ENCODE assay signal across 19 mouse cellular contexts in the genomic region with DNA sequence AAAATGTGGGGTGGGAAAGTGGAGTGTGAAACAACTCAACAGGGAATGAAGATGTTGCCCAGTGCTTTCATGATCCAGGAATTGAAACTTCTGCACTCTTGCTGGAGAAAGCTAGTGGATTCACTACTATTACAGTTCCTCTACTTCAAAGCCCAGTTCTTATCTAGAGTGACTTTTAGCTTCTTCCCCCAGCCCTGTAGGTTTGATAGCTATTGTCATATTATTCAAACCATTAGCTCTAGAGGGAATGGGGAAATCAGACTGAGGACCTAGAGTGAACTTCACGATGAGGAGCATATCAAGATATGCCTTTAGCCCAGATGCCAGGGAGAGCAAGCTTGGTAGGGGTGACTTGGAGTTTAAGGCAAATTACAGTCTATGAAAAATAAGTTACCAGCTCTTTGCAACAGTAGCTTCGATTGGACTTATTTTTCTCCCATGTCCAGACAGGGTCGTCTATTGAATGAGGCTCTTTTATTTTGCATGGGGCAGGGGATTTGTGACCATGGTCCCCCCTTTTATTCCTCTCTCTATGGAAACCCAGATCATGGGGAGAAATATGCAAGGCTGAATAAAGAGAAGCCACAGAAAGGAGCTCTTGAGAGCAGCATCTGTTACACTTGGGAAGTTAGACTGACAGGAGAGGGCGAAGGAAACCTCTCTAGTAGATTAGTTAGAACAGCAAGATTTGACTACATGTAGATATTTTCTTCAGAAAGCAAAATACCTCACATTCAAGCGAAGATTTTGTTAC. TPM values are rescaled to one million over a fixed set of nuclear protein-coding genes. Genes with fewer than 3 reads are reported as not detected.
DNase-seq lines count a peak whose midpoint lies in the region; ATAC-seq lines count a peak whose summit lies in the region.
"Had no signal": no experiment of that assay in that cellular context is flagged by ENCODE, and none has a peak within 500 bp of the region (broad histone marks: within the 10 kb centered on the region; RNA-seq: fewer than 3 reads in every experiment).

No protein-coding gene starts in this region.

- peak overlapping the region; percentile 68; the same call in 1 of the 2 replicates for H3K27ac ChIP-seq in forebrain, embryonic 14.5 days (ENCODE audit: low read depth, low read length)
- peak overlapping the region; percentile 4 for H3K27ac ChIP-seq in hindbrain, embryonic 16.5 days (ENCODE audit: low read depth, low read length)
- peak overlapping the region; percentile 26; the same call in 1 of the 2 replicates for H3K27ac ChIP-seq in neural tube, embryonic 12.5 days
- H3K27ac ChIP-seq: limb, embryonic 10.5 days; liver, embryonic 14.5 days; stomach, embryonic 15.5 days had no signal

- H3K4me2 ChIP-seq in forebrain, embryonic 14.5 days (ENCODE audit: low read length), result peak overlapping the region; percentile 52
- peak overlapping the region; percentile 28; the same call in 1 of the 2 replicates for H3K4me2 ChIP-seq in hindbrain, embryonic 16.5 days (ENCODE audit: low read length)
- H3K4me2 ChIP-seq in neural tube, embryonic 12.5 days (replicated peaks), result peak overlapping the region; percentile 38
- H3K4me2 ChIP-seq: stomach, embryonic 15.5 days had no signal

- H3K4me1 ChIP-seq in forebrain, embryonic 14.5 days (ENCODE audit: control insufficient read depth, insufficient read depth, low read length), result no peaks in the 10 kb centered on the region
- no peaks in the 10 kb centered on the region for H3K4me1 ChIP-seq in hindbrain, embryonic 16.5 days (ENCODE audit: control insufficient read depth, insufficient read depth, low read depth, low read length)
- no peaks in the 10 kb centered on the region for H3K4me1 ChIP-seq in neural tube, embryonic 12.5 days
- H3K4me1 ChIP-seq: limb, embryonic 10.5 days; stomach, embryonic 15.5 days had no signal

- H3K4me3 ChIP-seq in forebrain, embryonic 14.5 days (ENCODE audit: low read depth, low read length), result peak overlapping the region; percentile 23
- H3K4me3 ChIP-seq in hindbrain, embryonic 16.5 days (ENCODE audit: low read length), result 0 out of 2 replicates have a peak overlapping the region, but pooled peaks have one; percentile 9
- 0 out of 2 replicates have a peak overlapping the region, but pooled peaks have one; percentile 2 for H3K4me3 ChIP-seq in neural tube, embryonic 12.5 days
- H3K4me3 ChIP-seq: limb, embryonic 10.5 days; stomach, embryonic 15.5 days had no signal

- intact Hi-C loops in left cerebral cortex, postnatal 25 days (cut with DNase I), result loop anchor here (10.0 kb wide), 1 partner anchor 1076 kb away; no protein-coding TSS in a partner anchor

- no peak overlapping the region for H3K9ac ChIP-seq in forebrain, embryonic 14.5 days (ENCODE audit: low read length)
- H3K9ac ChIP-seq in hindbrain, embryonic 16.5 days (ENCODE audit: low read depth, low read length), result no peak overlapping the region
- H3K9ac ChIP-seq in neural tube, embryonic 12.5 days, result no peak overlapping the region
- H3K9ac ChIP-seq: liver, embryonic 14.5 days; stomach, embryonic 15.5 days had no signal

- H3K9me3 ChIP-seq in forebrain, embryonic 14.5 days (replicated peaks; ENCODE audit: control insufficient read depth, low read length), result no peaks in the 10 kb centered on the region
- no peaks in the 10 kb centered on the region for H3K9me3 ChIP-seq in hindbrain, embryonic 16.5 days (ENCODE audit: control insufficient read depth, low read length)
- no peaks in the 10 kb centered on the region for H3K9me3 ChIP-seq in neural tube, embryonic 12.5 days
- H3K9me3 ChIP-seq: limb, embryonic 10.5 days; stomach, embryonic 15.5 days had no signal

- 25% methylated on average over 5 of the region's 5 CpGs for WGBS in forebrain, embryonic 14.5 days
- 28% methylated on average over 5 of the region's 5 CpGs for WGBS in hindbrain, embryonic 16.5 days
- WGBS in neural tube, embryonic 12.5 days, result 35% methylated on average over 5 of the region's 5 CpGs

- ATAC-seq in forebrain, embryonic 14.5 days, result no peak
- ATAC-seq in hindbrain, embryonic 16.5 days, result peak; percentile 35; the same call in 1 of the 2 replicates
- ATAC-seq in neural tube, embryonic 12.5 days (ENCODE audit: low FRiP score, low read depth), result peak; percentile 11
- ATAC-seq: intestine, embryonic 16.5 days had no signal

- H3K36me3 ChIP-seq in forebrain, embryonic 14.5 days (ENCODE audit: control insufficient read depth, insufficient read depth, low read length), result no peaks in the 10 kb centered on the region
- H3K36me3 ChIP-seq in hindbrain, embryonic 16.5 days (ENCODE audit: control insufficient read depth, insufficient read depth, low read length), result no peaks in the 10 kb centered on the region
- H3K36me3 ChIP-seq in neural tube, embryonic 12.5 days, result no peaks in the 10 kb centered on the region
- H3K36me3 ChIP-seq: limb, embryonic 10.5 days; stomach, embryonic 15.5 days had no signal

- H3K27me3 ChIP-seq in forebrain, embryonic 14.5 days (replicated peaks; ENCODE audit: control insufficient read depth, insufficient read depth, low read length), result no peaks in the 10 kb centered on the region
- no peaks in the 10 kb centered on the region for H3K27me3 ChIP-seq in hindbrain, embryonic 16.5 days (replicated peaks; ENCODE audit: control insufficient read depth, insufficient read depth, low read length)
- no peaks in the 10 kb centered on the region for H3K27me3 ChIP-seq in neural tube, embryonic 12.5 days (replicated peaks)

- DNase-seq in embryo, embryonic 10 days (ENCODE audit: low spot score), result peak; percentile 20
- peak; percentile 59 for DNase-seq in forebrain, embryonic 14.5 days (ENCODE audit: low spot score)
- DNase-seq in left cerebral cortex, postnatal 25 days (ENCODE audit: low spot score in 2 of 2), result no peak
- no peak for DNase-seq in cerebellum, adult 9-10 months
- DNase-seq in ovary, postnatal 36 days (ENCODE audit: low spot score), result no peak
- DNase-seq: adrenal gland, adult 8-10 months; B cell, adult 2 months; cerebellum, postnatal 14 days; kidney, postnatal 10 days; lung, postnatal 10 days; thymus, postnatal 14 days had no signal

RNA-seq across cellular contexts. Expression of a gene that starts 3.1 kb away (rescaled TPM):
- polyA plus RNA-seq in forebrain, embryonic 14.5 days (2014; fragmentation: Nextera tagmentation; extraction: Ambion mirVana), result 16.3 and 18.2 TPM in 2 replicates
- polyA plus RNA-seq in hindbrain, embryonic 16.5 days (2015; fragmentation: Nextera tagmentation; extraction: Ambion mirVana), result 6.8 and 7.6 TPM in 2 replicates
- 9.0 and 14.4 TPM in 2 replicates for polyA plus RNA-seq in neural tube, embryonic 12.5 days (2016; fragmentation: Nextera tagmentation; extraction: Ambion mirVana)
- 1 to 10 TPM; 3.8 to 8.6 TPM for total RNA-seq in left cerebral cortex, postnatal 25 days (2021)
- total RNA-seq: granulocyte monocyte progenitor cell, adult 5-6 weeks had no signal
- polyA plus RNA-seq: liver, embryonic 14.5 days; small intestine, adult 2 months had no signal

Comparison
In these comparisons a context has a peak if more than half of its experiments do, and no peak if none do; other contexts are left out.
1. DNase-seq: peak in embryo, embryonic 10 days (single experiment) and forebrain, embryonic 14.5 days (single experiment); none in left cerebral cortex, postnatal 25 days (0 of 2), cerebellum, adult 9-10 months (single experiment) and ovary, postnatal 36 days (single experiment).
2. H3K27ac ChIP-seq: peak in every context shown above with its lines; median percentile 68 in forebrain, embryonic 14.5 days; 26 in neural tube, embryonic 12.5 days; 4 in hindbrain, embryonic 16.5 days.
3. Peak in every context shown above with its lines, with median percentiles within 50 percentile points of each other: H3K4me2 ChIP-seq and H3K4me3 ChIP-seq.